Mouse (Mus musculus) hindbrain, embryonic 15.5 days (tissue): Measurements from ENCODE around the gene Desi1. TPM values are rescaled to one million over a fixed set of nuclear protein-coding genes. Genes with fewer than 3 reads are reported as not detected.

Experiments
- ATAC-seq: fragments of 200-750 bp; cut with Nextera tagmentation; 2 replicates; pipeline ENCODE4 v1.8.0; 2017; ENCODE audit warnings: low read depth, moderate number of reproducible peaks, moderate TSS enrichment; ENCODE audit not compliant: low FRiP score
- H3K27ac ChIP-seq: fragments of 300-500 bp; sonication (generic); replicated peaks from 2 replicates; pipeline ENCODE4 v1.5.1; 2015; ENCODE audit warnings: mild to moderate bottlenecking, inconsistent platforms
- H3K27me3 ChIP-seq: fragments of 300-500 bp; sonication (generic); 2 replicates; pipeline ENCODE4 v1.6.1; 2015; ENCODE audit warnings: control low read depth, inconsistent platforms
- H3K36me3 ChIP-seq: fragments of 300-500 bp; sonication (generic); 2 replicates; pipeline ENCODE4 v1.6.1; 2015; ENCODE audit warnings: control low read depth, inconsistent platforms
- H3K4me1 ChIP-seq: fragments of 300-500 bp; sonication (generic); replicated peaks from 2 replicates; pipeline ENCODE4 v1.6.1; 2015; ENCODE audit warnings: control low read depth, inconsistent platforms
- H3K4me2 ChIP-seq: fragments of 300-500 bp; sonication (generic); 2 replicates; pipeline ENCODE4 v1.6.1; 2015; ENCODE audit warnings: moderate library complexity, mild to moderate bottlenecking, inconsistent platforms
- H3K4me3 ChIP-seq: fragments of 300-500 bp; sonication (generic); 2 replicates; pipeline ENCODE4 v1.5.1; 2015; ENCODE audit warnings: mild to moderate bottlenecking, inconsistent platforms
- H3K9ac ChIP-seq: fragments of 300-500 bp; sonication (generic); 2 replicates; pipeline ENCODE4 v1.6.1; 2015; ENCODE audit warnings: inconsistent platforms
- H3K9me3 ChIP-seq: fragments of 300-500 bp; sonication (generic); 2 replicates; pipeline ENCODE4 v1.6.1; 2016; ENCODE audit warnings: control low read depth, inconsistent platforms
- WGBS: fragments of 180-500 bp; shearing (Covaris S2); methylation state at CpG from one replicate; pipeline ENCODE4 v1.1.7; 2015; 5-methylcytosine and 5-hydroxymethylcytosine counted together
- polyA plus RNA-seq: library from polyadenylated mRNA; unstranded; fragments of >200 nt; fragmentation: Nextera tagmentation; extraction: Ambion mirVana; gene quantifications from 2 replicates; pipeline ENCODE4 v1.2.1, GENCODE M21; 2015

Desi1 gene
- polyA plus RNA-seq, 1 experiment from 2014 or later: 55.1 TPM

DNA sequence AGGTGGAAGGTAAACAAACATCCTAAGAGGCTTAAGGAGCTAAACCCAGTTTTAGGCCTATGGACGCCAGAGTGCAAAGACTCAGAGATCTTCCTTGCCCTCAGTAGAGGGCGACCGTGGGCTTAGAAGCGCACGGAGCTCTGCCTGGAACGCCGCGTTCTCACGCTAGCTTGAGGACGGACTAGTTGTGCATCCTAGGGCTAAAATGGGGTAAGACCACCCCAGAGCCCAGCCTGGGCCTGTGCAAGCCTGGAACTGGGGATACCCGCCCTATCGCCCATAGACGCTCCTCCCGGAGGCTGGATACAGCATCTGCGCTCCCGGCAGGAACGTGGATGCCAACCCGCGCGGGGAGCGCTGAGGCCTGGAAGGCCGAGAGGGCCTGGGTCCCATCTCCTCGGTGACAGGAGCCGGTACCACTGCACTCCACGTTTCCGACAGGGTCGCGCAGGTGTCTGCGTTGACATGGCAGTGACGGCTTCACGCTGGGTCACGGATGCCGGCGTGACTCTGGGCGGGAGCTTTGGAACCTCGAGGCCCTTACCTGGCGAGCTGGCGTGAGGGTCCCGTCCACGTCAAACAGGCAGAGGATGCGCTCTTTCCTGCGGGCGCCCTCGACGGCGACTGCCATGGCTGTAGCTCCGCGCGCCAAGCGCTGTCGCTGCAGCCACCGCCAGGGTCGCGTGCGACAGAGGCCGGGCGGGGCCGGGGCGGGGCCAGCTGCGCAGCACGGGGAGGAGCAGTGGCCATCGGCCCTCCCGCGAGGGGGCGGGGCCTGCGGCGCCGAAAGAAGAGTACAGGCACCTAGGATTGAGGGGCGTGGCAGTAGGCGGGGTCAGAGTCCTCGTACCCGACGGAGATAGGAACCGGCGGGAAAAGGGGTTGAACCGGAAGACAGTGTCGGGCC, 73.2 kb downstream of the Desi1 start, which contains the start of gene Pmm1:
TSS of gene Pmm1 (minus strand) at position 760 of the 907 bp plus-strand sequence.
- Histone ChIP-seq H3K27me3 (no peaks in the 10 kb centered on the region), H3K36me3 (peaks cover 3% of the 10 kb centered on the region; the same call in 1 of the 2 replicates), H3K4me1 (peaks cover 16% of the 10 kb centered on the region), H3K27ac (peak within 1 kb of the TSS; percentile 89), H3K9me3 (no peaks in the 10 kb centered on the region), H3K4me3 (peak within 1 kb of the TSS; percentile 66), H3K9ac (peak within 1 kb of the TSS; percentile 73), H3K4me2 (peak within 1 kb of the TSS; percentile 86)
- under 1% methylated on average over 75 of the region's 77 CpGs for WGBS
- peak; percentile 96 for ATAC-seq

DNA sequence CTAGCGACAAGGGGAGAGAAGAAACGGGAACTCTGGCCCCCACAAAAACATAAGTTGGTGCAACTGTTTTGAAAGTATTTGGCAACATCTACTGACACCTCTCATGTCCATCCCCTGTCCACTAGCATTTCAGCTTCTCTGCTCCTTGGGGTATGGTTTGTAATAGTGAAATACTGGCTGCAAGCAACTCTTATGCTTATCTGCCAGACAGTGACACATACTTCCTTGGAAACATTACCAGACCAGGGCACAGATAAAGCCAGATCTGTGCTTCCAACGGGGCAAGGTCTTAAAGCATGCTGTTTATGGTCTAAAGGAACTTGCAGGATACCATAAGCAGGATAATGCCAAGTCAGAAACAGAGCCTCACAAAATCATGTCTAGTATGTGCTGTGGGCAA, 74.8 kb downstream of the Desi1 start:
- H3K4me2 ChIP-seq: peak overlapping the region; percentile 86

DNA sequence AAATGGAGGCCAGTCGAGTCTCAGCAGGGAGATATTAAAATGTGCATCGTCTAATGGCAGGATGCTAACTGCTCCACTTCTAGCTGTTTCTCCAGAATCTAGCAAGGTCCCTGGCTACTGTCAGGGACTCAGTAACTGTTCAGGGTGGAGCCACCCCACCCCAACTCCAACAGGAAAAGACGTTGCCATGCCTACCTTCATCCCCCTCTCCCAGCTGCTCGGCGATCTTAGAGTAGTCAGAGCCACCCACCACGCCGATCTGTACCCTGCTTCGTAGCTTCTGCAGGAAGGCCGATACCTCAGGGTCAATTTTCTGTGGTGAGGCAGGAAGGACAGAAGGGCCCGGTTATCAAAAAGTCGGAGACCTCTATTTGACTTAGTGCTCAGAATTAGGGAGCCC, 76.1 kb downstream of the Desi1 start:
- Histone ChIP-seq H3K27ac (no peak overlapping the region), H3K4me1 (peaks cover 16% of the 10 kb centered on the region), H3K9me3 (no peaks in the 10 kb centered on the region), H3K4me2 (no peak overlapping the region), H3K27me3 (no peaks in the 10 kb centered on the region), H3K4me3 (no peak overlapping the region), H3K9ac (no peak overlapping the region), H3K36me3 (peaks cover 25% of the 10 kb centered on the region)
- ATAC-seq: no peak
- 85% methylated on average over 11 of the region's 11 CpGs for WGBS

More for the DNA sequence above, 74.8 kb downstream of the Desi1 start:
- no peaks in the 10 kb centered on the region for H3K27me3 ChIP-seq
- H3K27ac ChIP-seq: no peak overlapping the region
- H3K9ac ChIP-seq: no peak overlapping the region
- 91% methylated on average over 3 of the region's 3 CpGs for WGBS
- no peaks in the 10 kb centered on the region for H3K9me3 ChIP-seq
- H3K36me3 ChIP-seq: peaks cover 16% of the 10 kb centered on the region
- no peak overlapping the region for H3K4me3 ChIP-seq
- no peak for ATAC-seq
- H3K4me1 ChIP-seq: peaks cover 16% of the 10 kb centered on the region

DNA sequence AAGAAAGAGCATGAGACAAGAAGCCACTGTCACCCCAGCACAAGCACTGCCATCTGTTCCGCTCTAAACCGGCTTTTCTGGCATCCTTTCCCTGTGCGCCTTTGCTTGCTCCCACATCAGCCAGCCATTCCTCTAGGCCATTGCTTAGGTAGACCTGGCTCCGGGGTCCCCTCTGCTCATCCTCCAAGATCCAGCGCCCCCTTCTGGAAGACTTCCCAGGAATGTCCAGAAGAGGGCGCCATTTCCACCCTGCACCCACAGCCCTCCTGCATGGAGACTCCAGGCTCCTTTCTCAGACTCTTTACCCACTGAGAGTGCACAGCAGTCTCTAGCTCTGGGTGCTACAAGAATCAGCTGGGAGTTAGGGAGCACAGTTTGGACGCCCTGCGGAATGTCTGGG, 77.2 kb downstream of the Desi1 start:
- no peak overlapping the region for H3K27ac ChIP-seq
- peaks cover 35% of the 10 kb centered on the region for H3K36me3 ChIP-seq
- WGBS: 56% methylated on average over 8 of the region's 8 CpGs

GRCm38 (mm10) chr15:81955414-81955813, 78.2 kb downstream of the Desi1 start:
- 95% methylated on average over 15 of the region's 15 CpGs for whole genome bisulfite sequencing

More for the DNA sequence above, 77.2 kb downstream of the Desi1 start:
- Histone ChIP-seq H3K9ac (no peak overlapping the region), H3K9me3 (no peaks in the 10 kb centered on the region), H3K27me3 (no peaks in the 10 kb centered on the region), H3K4me1 (peaks cover 16% of the 10 kb centered on the region), H3K4me3 (no peak overlapping the region), H3K4me2 (no peak overlapping the region)
- no peak for ATAC-seq

GRCm38 (mm10) chr15:81954716-81955115, 78.9 kb downstream of the Desi1 start:
- H3K36me3 ChIP-seq: peaks cover 43% of the 10 kb centered on the region
- ATAC-seq: no peak
- no peak overlapping the region for H3K9ac ChIP-seq
- no peaks in the 10 kb centered on the region for H3K27me3 ChIP-seq
- no peak overlapping the region for H3K4me3 ChIP-seq
- H3K9me3 ChIP-seq: no peaks in the 10 kb centered on the region
- 93% methylated on average over 6 of the region's 6 CpGs for WGBS
- no peak overlapping the region for H3K4me2 ChIP-seq
- peaks cover 10% of the 10 kb centered on the region for H3K4me1 ChIP-seq
- no peak overlapping the region for H3K27ac ChIP-seq

More at GRCm38 (mm10) chr15:81955414-81955813, 78.2 kb downstream of the Desi1 start:
- H3K9ac ChIP-seq: no peak overlapping the region
- H3K36me3 ChIP-seq: peaks cover 43% of the 10 kb centered on the region
- no peaks in the 10 kb centered on the region for H3K9me3 ChIP-seq
- H3K27me3 ChIP-seq: no peaks in the 10 kb centered on the region
- H3K27ac ChIP-seq: no peak overlapping the region
- ATAC-seq: no peak
- H3K4me2 ChIP-seq: no peak overlapping the region
- H3K4me3 ChIP-seq: no peak overlapping the region
- H3K4me1 ChIP-seq: peaks cover 16% of the 10 kb centered on the region

DNA sequence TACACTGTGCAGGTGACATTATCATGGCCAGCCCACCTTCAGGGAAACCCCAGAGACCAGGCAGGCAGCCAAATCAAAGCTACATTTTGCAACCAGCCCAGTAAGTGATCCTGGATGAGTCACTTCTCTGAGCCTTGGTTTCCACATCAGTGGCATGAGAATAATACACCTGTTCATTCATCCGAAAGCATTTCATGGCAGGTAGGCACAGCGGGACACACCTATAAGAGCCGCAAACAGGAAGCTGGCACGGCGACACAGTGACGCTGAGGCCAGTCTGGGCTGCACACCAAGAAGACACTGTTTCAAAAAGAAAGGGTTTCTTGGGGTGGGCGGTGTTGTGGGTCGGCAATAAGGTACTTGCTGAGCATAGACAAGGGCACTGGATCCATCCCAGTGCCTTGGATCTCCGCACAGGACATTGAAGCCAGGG, 79.5 kb downstream of the Desi1 start:
- H3K9me3 ChIP-seq: no peaks in the 10 kb centered on the region
- H3K9ac ChIP-seq: no peak overlapping the region
- H3K4me3 ChIP-seq: no peak overlapping the region
- peaks cover 46% of the 10 kb centered on the region for H3K36me3 ChIP-seq
- ATAC-seq: no peak
- H3K27ac ChIP-seq: no peak overlapping the region
- WGBS: 96% methylated on average over 9 of the region's 9 CpGs
- no peaks in the 10 kb centered on the region for H3K27me3 ChIP-seq
- peaks cover 4% of the 10 kb centered on the region for H3K4me1 ChIP-seq
- no peak overlapping the region for H3K4me2 ChIP-seq

GRCm38 (mm10) chr15:81952310-81952709, 81.4 kb downstream of the Desi1 start:
- Histone ChIP-seq H3K36me3 (peaks cover 61% of the 10 kb centered on the region), H3K27ac (no peak overlapping the region), H3K4me2 (no peak overlapping the region), H3K9me3 (no peaks in the 10 kb centered on the region), H3K4me1 (no peaks in the 10 kb centered on the region; the same call in 1 of the 2 replicates), H3K4me3 (no peak overlapping the region), H3K27me3 (no peaks in the 10 kb centered on the region), H3K9ac (no peak overlapping the region)
- ATAC-seq: no peak
- WGBS: 73% methylated on average over 4 of the region's 4 CpGs

- 89% methylated on average over 9 of the region's 9 CpGs for WGBS
- no peak for ATAC-seq
- H3K9ac ChIP-seq: no peak overlapping the region
- peaks cover 70% of the 10 kb centered on the region for H3K36me3 ChIP-seq
- H3K27me3 ChIP-seq: no peaks in the 10 kb centered on the region
- no peaks in the 10 kb centered on the region for H3K4me1 ChIP-seq
- no peak overlapping the region for H3K27ac ChIP-seq
- no peaks in the 10 kb centered on the region for H3K9me3 ChIP-seq
- no peak overlapping the region for H3K4me3 ChIP-seq
- no peak overlapping the region for H3K4me2 ChIP-seq
Observed at GRCm38 (mm10) chr15:81951159-81951558, 82.5 kb downstream of the Desi1 start.

GRCm38 (mm10) chr15:81950716-81951115, 82.9 kb downstream of the Desi1 start:
- no peaks in the 10 kb centered on the region for H3K4me1 ChIP-seq
- H3K27me3 ChIP-seq: no peaks in the 10 kb centered on the region
- H3K4me2 ChIP-seq: no peak overlapping the region
- no peak overlapping the region for H3K27ac ChIP-seq
- ATAC-seq: no peak
- WGBS: 90% methylated on average over 5 of the region's 5 CpGs
- H3K9me3 ChIP-seq: no peaks in the 10 kb centered on the region
- H3K4me3 ChIP-seq: no peak overlapping the region
- peaks cover 70% of the 10 kb centered on the region for H3K36me3 ChIP-seq
- no peak overlapping the region for H3K9ac ChIP-seq

DNA sequence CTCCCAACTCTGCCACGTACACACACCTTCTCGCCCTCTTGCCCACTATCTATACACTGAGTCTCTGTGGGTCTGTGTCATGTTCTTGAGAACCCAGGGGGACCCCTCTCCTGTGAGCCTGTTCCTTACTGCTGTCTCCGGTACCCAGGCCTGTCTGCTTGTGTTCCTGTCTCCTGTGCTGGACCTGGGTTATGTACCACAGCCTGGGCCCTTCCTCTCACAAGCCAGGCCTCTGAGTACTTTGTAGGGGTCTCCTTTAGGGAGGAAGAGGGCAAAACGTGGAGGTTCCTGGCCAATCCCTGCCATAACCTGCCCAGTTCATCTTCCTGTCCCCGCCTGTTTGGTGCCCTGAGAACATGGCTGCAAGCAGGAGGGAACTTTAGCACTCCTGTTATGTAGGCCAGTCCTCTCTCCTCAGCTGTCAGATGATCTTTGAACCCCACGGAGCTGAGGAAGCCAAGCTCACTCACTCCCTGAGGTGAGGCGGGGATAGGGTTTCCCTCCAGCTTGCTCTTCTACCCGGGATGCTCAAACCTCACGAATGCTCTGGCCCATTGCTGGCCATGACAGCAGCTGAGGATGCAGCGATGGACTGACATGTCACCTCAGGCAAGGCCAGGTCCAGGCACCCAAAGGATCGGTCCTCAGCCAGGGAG, 84.1 kb downstream of the Desi1 start:
- H3K27me3 ChIP-seq: no peaks in the 10 kb centered on the region
- H3K4me2 ChIP-seq: no peak overlapping the region
- H3K27ac ChIP-seq: no peak overlapping the region
- no peaks in the 10 kb centered on the region for H3K9me3 ChIP-seq
- no peak overlapping the region for H3K9ac ChIP-seq
- peaks cover 59% of the 10 kb centered on the region for H3K36me3 ChIP-seq
- no peak for ATAC-seq
- no peaks in the 10 kb centered on the region for H3K4me1 ChIP-seq
- WGBS: 78% methylated on average over 11 of the region's 11 CpGs
- H3K4me3 ChIP-seq: no peak overlapping the region

GRCm38 (mm10) chr15:81949076-81949475, 84.6 kb downstream of the Desi1 start:
- H3K4me1 ChIP-seq: no peaks in the 10 kb centered on the region
- no peak overlapping the region for H3K9ac ChIP-seq
- no peak overlapping the region for H3K27ac ChIP-seq
- H3K4me2 ChIP-seq: no peak overlapping the region
- no peaks in the 10 kb centered on the region for H3K27me3 ChIP-seq
- ATAC-seq: no peak
- H3K4me3 ChIP-seq: no peak overlapping the region
- 84% methylated on average over 10 of the region's 10 CpGs for WGBS
- H3K9me3 ChIP-seq: no peaks in the 10 kb centered on the region
- peaks cover 55% of the 10 kb centered on the region for H3K36me3 ChIP-seq
